Mouse (Mus musculus) left cerebral cortex, postnatal 4 days (tissue): Measurements from ENCODE around the gene Gm21312. TPM values are rescaled to one million over a fixed set of nuclear protein-coding genes. Genes with fewer than 3 reads are reported as not detected.
"Not testable (repeated sequence)": the region's sequence is repeated elsewhere in the genome, so short reads cannot be mapped to it uniquely, and the experiment has no call there.

Source experiments
- DNase-seq: peaks from one replicate; pipeline ENCODE4 v3.0.0-alpha.2; 2022
- intact Hi-C: fragments of 180-260 bp; cut with DNase I; formaldehyde crosslinking; loops from one replicate; pipeline ENCODE4 v1.15.1; 2025
- total RNA-seq, 2 experiments: library from RNA; stranded (reverse); gene quantifications; 2 replicates each; pipeline ENCODE4 v1.2.3; 2021

Gene Gm21312
- not detected for total RNA-seq

DNA sequence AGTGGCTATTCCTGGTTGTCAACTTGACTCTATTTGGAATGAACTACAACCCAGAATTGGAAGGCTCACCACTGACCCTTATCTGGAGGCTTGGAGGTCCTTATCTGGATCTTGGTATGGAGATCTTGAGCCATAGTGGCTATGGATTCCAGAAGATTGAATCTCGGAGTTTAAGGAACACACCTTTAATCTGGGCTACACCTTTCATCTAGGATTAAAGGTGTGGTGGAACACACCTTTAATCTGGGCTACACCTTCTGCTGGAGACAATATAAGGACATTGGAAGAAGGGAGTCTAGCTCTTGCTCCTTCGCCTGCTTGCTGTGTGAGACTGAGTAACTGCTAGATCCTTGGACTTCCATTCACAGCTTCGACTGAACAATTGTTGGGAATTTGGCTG, at the start of gene Gm21312:
Gene Gm21312 (plus strand): TSS at position 301 of the 400 bp plus-strand sequence.
- intact Hi-C loops, DNase-seq: not testable (repeated sequence)

DNA sequence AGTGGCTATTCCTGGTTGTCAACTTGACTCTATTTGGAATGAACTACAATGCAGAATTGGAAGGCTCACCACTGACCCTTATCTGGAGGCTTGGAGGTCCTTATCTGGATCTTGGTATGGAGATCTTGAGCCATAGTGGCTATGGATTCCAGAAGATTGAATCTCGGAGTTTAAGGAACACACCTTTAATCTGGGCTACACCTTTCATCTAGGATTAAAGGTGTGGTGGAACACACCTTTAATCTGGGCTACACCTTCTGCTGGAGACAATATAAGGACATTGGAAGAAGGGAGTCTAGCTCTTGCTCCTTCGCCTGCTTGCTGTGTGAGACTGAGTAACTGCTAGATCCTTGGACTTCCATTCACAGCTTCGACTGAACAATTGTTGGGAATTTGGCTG, 34.1 kb upstream of the Gm21312 start, which contains the start of gene Gm21293:
Gene Gm21293 (plus strand): TSS at position 301 of the 400 bp plus-strand sequence.
- intact Hi-C loops, DNase-seq: not testable (repeated sequence)

- intact Hi-C loops, DNase-seq: not testable (repeated sequence)
Measured at GRCm38 (mm10) chr10:104151197-104151596, 25.6 kb upstream of the Gm21312 start, which contains the start of gene Gm6763. Gene Gm6763 (plus strand): TSS chr10:104151497.

DNA sequence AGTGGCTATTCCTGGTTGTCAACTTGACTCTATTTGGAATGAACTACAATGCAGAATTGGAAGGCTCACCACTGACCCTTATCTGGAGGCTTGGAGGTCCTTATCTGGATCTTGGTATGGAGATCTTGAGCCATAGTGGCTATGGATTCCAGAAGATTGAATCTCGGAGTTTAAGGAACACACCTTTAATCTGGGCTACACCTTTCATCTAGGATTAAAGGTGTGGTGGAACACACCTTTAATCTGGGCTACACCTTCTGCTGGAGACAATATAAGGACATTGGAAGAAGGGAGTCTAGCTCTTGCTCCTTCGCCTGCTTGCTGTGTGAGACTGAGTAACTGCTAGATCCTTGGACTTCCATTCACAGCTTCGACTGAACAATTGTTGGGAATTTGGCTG, 17.1 kb upstream of the Gm21312 start, which contains the start of gene Gm8764:
Gene Gm8764 (plus strand): TSS at position 301 of the 400 bp plus-strand sequence.
- intact Hi-C loops, DNase-seq: not testable (repeated sequence)

DNA sequence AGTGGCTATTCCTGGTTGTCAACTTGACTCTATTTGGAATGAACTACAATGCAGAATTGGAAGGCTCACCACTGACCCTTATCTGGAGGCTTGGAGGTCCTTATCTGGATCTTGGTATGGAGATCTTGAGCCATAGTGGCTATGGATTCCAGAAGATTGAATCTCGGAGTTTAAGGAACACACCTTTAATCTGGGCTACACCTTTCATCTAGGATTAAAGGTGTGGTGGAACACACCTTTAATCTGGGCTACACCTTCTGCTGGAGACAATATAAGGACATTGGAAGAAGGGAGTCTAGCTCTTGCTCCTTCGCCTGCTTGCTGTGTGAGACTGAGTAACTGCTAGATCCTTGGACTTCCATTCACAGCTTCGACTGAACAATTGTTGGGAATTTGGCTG, 8.6 kb upstream of the Gm21312 start, which contains the start of gene Gm21304:
Gene Gm21304 (plus strand): TSS at position 301 of the 400 bp plus-strand sequence.
- intact Hi-C loops, DNase-seq: not testable (repeated sequence)

DNA sequence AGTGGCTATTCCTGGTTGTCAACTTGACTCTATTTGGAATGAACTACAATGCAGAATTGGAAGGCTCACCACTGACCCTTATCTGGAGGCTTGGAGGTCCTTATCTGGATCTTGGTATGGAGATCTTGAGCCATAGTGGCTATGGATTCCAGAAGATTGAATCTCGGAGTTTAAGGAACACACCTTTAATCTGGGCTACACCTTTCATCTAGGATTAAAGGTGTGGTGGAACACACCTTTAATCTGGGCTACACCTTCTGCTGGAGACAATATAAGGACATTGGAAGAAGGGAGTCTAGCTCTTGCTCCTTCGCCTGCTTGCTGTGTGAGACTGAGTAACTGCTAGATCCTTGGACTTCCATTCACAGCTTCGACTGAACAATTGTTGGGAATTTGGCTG, 8.4 kb downstream of the Gm21312 start, which contains the start of gene Gm20765:
Gene Gm20765 (plus strand): TSS at position 301 of the 400 bp plus-strand sequence.
- DNase-seq, intact Hi-C loops: not testable (repeated sequence)

DNA sequence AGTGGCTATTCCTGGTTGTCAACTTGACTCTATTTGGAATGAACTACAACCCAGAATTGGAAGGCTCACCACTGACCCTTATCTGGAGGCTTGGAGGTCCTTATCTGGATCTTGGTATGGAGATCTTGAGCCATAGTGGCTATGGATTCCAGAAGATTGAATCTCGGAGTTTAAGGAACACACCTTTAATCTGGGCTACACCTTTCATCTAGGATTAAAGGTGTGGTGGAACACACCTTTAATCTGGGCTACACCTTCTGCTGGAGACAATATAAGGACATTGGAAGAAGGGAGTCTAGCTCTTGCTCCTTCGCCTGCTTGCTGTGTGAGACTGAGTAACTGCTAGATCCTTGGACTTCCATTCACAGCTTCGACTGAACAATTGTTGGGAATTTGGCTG, 16.9 kb downstream of the Gm21312 start, which contains the start of gene Gm4340:
Gene Gm4340 (plus strand): TSS at position 301 of the 400 bp plus-strand sequence.
- intact Hi-C loops, DNase-seq: not testable (repeated sequence)

GRCm38 (mm10) chr10:104209655-104210054, 32.8 kb downstream of the Gm21312 start:
- DNase-seq, result no peak
- intact Hi-C loops, result no loop called here

DNA sequence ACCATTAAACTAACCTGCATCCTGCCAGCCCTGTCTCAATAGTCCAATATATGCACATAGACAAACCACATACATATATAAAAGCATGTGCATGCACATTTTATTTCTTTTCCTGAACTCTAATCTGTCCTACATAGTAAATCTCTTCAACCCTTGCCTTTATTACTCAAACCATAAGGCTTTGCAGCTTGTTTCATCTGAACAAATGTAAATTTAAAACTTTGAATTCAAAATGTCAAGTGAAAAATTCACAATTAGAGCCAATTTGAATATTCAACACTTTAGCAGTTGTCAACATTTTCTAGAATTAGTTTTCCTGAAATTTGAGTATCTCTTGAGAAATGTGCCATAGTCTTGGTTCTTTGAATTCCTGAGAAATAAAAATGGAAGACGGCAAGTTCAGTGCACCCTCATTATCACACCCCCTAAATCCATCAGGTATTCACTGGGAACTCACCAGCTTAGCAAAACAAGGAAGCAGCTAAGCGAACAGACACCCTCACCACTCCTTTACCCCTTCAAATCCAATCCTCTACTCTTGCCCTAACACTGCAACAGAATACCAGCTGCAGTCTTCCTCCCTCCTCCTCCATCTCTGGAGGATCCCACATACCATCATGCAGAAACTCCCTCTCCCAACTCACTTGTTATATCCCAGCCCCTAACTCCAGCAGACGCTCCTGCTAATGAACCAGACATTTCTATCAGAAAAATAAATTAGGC, 33.6 kb downstream of the Gm21312 start:
- no peak for DNase-seq

DNA sequence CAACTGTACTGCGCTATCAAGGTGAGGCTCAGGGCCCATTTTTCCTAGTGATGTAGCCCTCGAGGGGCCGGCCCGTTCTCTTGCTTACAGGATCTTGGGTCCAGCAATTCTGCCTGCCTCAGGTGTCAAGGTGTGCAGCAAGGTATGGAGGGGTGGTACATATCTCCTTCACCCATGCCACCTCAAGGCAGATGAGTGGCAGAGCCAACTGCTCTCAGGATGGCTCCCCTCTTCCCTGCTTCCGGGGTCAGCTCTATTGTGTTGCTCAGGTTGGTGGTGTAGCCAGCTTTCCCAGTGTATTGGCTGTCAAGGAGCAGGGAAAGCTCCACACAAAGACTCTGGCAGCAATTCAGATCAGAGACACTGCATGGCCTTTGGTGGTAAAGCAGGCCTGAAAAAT, 37.7 kb downstream of the Gm21312 start:
- intact Hi-C loops, result no loop called here
- no peak for DNase-seq

More for the DNA sequence above, 33.6 kb downstream of the Gm21312 start:
- intact Hi-C loops, result no loop called here

- no peak for DNase-seq
- intact Hi-C loops, result no loop called here
Measured at GRCm38 (mm10) chr10:104220303-104221021, 43.6 kb downstream of the Gm21312 start.

Other genes starting within 250 kb of the Gm21312 start
- gene Gm21293, start 34.0 kb upstream of the Gm21312 start, total RNA-seq, result not detected
- gene Gm6763, start 25.5 kb upstream of the Gm21312 start, total RNA-seq, result not detected
- not detected for gene Gm8764, start 17.0 kb upstream of the Gm21312 start, total RNA-seq
- gene Gm21304, start 8.5 kb upstream of the Gm21312 start, total RNA-seq, result not detected
- not detected for gene Gm20765, start 8.5 kb downstream of the Gm21312 start, total RNA-seq
- not detected for gene Gm4340, start 17.0 kb downstream of the Gm21312 start, total RNA-seq